Mouse (Mus musculus) liver, adult (tissue): ENCODE data around the gene Tnik.

Experiments
- GATA4 ChIP-seq: IDR thresholded peaks from 2 replicates; pipeline ENCODE4 v1.6.1; 2014; ENCODE audit warnings: mild to moderate bottlenecking, low read length; ENCODE audit not compliant: insufficient replicate concordance

Gene Tnik

GRCm38 (mm10) chr3:28694811-28695210 lies 431.8 kb downstream of the Tnik start:
- no peak for TF ChIP-seq GATA4

GRCm38 (mm10) chr3:28695608-28696007 lies 432.6 kb downstream of the Tnik start:
- TF ChIP-seq GATA4: no peak

DNA sequence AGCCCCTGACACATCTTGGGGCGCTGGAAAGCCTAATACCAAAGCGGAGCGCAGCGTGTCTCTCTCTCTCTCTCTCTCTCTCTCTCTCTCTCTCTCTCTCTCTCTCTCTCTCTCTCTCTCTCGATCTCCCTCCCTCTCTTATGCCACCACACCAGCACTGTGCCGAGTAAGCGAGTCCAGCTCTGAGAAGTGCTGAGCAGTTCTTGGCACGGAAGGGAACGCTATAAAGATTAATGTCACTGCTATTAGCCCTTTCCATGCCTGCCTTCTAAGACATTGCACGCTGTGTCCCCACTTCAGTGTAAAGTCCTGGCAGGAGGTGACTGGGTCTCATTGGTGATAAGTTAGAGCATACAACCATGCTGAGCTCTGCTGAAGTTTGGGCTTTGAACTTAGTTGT lies 433.1 kb downstream of the Tnik start:
- no peak for TF ChIP-seq GATA4

DNA sequence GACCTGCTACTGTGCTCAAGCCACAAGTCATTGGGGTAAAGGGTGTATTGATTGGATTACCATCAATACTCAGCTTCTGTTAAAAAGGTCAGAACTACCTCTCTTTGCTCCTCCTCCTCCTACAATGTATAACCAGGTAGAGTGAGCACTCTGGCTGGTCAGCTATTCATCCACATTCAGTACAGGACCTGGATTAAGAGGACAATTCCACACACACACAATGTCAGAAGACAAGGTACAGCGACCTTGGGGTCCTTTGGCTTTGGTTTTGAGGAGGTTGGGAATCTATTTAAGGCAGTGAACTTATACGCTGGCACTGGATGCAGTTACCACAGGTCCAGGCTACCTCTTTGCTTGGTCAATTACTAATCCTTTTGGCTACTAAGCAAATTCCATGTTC lies 434.8 kb downstream of the Tnik start, which contains the start of gene Slc2a2:
Gene Slc2a2 (plus strand): TSS at position 107 of the 400 bp plus-strand sequence.
- no peak for TF ChIP-seq GATA4

DNA sequence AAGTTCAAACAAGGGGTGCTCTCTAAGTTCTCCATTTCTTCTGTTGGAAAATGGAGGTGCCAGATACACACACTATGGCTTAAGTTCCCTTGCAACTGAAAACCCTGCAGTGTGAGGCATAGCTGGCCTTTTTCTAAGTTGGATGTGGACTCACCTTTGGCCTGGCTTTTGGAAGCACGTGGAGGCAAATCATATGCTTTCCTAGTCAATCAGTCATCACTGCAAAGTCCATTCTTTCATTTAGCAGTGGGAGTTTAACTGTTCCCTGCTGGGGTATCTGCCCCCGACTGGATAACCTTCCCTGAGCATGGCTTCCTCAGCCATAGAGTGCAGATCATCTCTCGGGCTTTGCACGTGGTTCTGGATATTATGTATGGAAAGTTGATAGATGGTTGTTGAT lies 436.6 kb downstream of the Tnik start:
- TF ChIP-seq GATA4: 0 out of 2 replicates have a peak, but pooled peaks have one; percentile 22

DNA sequence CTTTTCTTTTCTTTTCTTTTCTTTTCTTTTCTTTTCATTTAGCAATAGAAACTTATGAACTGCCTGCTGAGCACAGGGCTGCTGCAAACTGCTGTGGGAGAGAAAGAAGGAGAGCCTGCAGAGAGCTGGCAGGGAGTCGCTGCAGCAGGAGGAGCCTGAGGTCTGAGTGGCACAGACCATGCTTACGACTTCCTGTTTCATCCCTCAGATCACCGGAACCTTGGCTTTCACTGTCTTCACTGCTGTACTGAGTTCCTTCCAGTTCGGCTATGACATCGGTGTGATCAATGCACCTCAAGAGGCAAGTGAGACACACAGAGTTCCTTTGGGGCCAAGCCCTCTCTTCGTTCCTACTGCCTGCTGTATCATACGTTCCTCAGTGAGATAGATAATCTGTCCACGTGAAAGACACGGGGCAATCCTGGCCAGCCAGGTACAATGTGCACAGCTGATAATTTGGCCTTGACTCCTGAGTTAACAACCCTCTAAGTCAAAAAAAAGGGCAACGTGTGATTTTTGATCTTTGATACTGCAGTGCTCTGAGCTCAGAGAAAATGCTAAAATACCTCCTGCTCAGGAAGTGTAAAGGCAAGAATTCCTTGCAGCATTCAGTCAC lies 442.6 kb downstream of the Tnik start:
- TF ChIP-seq GATA4: peak; percentile 92; the same call in 1 of the 2 replicates

- no peak for TF ChIP-seq GATA4
These were observed 443.7 kb downstream of the Tnik start for GRCm38 (mm10) chr3:28706736-28707135.

DNA sequence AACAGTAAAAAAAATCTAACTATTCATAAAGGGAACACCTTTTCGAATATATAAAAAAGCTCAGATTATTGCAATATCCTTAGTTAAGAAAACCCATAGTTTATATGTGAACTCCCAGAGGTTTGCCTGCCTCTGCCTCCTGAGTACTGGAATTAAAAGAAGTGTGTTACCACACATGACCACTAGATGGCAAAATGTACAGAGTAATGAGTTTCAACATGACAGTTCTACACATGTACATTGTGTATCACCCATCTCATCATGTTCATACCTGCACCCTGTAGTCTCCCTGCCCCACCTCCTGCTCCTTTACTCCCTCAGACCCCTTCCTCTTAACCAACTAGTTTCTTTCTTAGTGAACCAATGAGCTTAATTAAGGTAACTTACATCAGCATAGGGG lies 446.7 kb downstream of the Tnik start:
- TF ChIP-seq GATA4: no peak

- peak; percentile 87 for TF ChIP-seq GATA4
These were observed 451.1 kb downstream of the Tnik start for GRCm38 (mm10) chr3:28713913-28714698.

DNA sequence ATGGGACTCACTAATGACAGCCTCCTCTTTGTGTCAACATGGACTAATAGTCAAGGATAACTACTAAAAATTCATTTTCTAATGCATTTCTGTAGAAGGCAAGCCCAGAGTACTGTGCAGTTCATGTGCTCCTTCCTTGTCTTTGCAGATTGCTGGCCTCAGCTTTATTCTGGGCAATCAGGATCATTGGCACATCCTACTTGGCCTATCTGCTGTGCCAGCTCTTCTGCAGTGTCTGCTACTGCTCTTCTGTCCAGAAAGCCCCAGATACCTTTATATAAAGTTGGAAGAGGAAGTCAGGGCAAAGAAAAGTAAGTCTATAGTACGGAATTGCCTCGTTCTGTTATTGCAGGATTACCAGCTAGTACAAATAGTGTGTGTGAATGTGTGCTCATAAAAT lies 455.5 kb downstream of the Tnik start:
- no peak for TF ChIP-seq GATA4

DNA sequence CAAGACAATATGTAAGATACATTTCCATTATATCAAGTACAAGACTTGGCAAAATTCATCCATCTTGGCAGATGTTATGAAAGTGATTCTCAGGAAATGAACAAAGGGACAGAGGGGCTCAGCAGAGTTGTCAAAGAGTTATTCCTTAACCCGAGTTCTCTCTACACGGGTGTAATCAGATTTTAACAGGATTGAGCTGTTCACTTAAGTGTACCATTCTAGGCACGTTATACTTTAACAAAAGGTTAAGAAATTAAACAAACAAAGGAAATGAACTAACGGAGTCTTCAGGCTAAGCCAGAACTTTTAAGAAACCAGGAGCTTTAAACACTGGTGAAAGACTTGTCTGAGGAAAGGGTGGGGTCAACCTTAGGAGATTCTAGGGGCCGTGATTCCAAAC lies 458.2 kb downstream of the Tnik start:
- TF ChIP-seq GATA4: no peak

GRCm38 (mm10) chr3:28721838-28722237 lies 458.8 kb downstream of the Tnik start:
- peak; percentile 98 for TF ChIP-seq GATA4

DNA sequence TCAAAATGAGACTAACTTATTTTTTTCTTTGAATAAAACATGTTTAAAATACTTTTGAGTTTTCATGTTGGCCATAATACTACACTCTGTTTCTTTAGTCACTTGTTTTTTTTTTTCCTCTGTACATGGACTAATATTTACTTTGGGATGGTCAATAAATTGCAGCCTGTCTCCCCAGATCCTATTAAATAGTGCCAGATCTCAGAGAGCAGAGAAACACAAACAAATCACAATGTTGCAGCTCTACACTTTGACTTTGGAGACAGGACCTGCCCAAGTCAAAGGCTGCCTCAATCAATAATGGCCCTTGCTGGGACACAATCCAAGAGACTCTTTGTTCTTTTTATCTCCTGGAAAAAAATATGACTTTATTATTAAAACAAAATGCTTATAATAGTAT lies 459.5 kb downstream of the Tnik start:
- TF ChIP-seq GATA4: no peak

DNA sequence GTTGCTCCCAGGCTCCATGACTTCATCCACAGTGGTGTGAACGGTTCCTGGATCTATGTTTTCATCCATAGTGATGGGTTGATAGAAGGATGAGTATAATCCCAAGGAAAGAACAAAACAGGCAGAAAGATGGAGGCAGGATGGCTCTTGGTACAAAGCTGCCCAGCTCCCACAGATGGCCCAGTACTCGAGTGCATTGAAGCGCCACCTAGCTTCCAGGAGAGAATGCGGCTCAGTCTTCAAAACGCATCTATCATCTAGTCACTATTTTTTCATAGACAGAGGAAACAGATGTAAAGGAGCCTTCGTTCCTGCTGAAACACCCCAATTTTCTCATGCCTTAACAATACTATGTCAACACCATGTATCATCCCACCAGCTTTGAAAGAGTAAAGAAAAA lies 460.5 kb downstream of the Tnik start:
- no peak for TF ChIP-seq GATA4

DNA sequence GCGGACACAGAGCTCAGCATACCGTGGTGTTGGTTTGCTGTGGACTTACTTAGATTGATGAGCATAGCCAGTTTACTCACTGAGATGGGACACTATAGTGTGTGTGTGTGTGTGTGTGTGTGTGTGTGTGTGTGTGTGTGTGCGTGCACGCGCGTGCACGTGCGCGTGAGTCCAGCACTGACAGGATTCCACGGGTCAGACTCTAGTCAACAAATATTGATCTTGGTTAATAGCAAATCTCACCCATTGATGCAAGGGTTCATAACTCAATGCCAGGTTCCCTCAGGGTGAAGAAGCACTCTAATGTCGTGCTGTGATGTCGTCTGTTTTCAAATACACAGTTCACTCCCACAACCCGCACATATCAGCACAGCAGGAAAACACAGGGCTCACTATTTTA lies 462.2 kb downstream of the Tnik start:
- TF ChIP-seq GATA4: peak; percentile 38; the same call in 1 of the 2 replicates
